Mouse (Mus musculus) neural tube, embryonic 13.5 days (tissue): Measurements from ENCODE around the gene Speer4b. TPM values are rescaled to one million over a fixed set of nuclear protein-coding genes. Genes with fewer than 3 reads are reported as not detected.
"Not testable (repeated sequence)": the region's sequence is repeated elsewhere in the genome, so short reads cannot be mapped to it uniquely, and the experiment has no call there.

Experiments used
- ATAC-seq: fragments of 200-750 bp; cut with Nextera tagmentation; 2 replicates; pipeline ENCODE4 v1.8.0; 2017; ENCODE audit warnings: low read depth, mild to moderate bottlenecking, moderate TSS enrichment, moderate library complexity
- H3K27ac ChIP-seq: fragments of 300-500 bp; sonication (generic); replicated peaks from 2 replicates; pipeline ENCODE4 v1.5.1; 2015; ENCODE audit warnings: moderate library complexity, mild to moderate bottlenecking, inconsistent platforms
- H3K27me3 ChIP-seq: fragments of 300-500 bp; sonication (generic); 2 replicates; pipeline ENCODE4 v1.6.1; 2015; ENCODE audit warnings: mild to moderate bottlenecking, inconsistent platforms
- H3K36me3 ChIP-seq: fragments of 300-500 bp; sonication (generic); 2 replicates; pipeline ENCODE4 v1.6.1; 2015; ENCODE audit warnings: mild to moderate bottlenecking, inconsistent platforms
- H3K4me1 ChIP-seq: fragments of 300-500 bp; sonication (generic); replicated peaks from 2 replicates; pipeline ENCODE4 v1.6.1; 2015; ENCODE audit warnings: inconsistent platforms
- H3K4me2 ChIP-seq: fragments of 300-500 bp; sonication (generic); 2 replicates; pipeline ENCODE4 v1.6.1; 2015; ENCODE audit warnings: inconsistent platforms, mild to moderate bottlenecking, moderate library complexity
- H3K4me3 ChIP-seq: fragments of 300-500 bp; sonication (generic); 2 replicates; pipeline ENCODE4 v1.5.1; 2015; ENCODE audit warnings: mild to moderate bottlenecking, inconsistent platforms
- H3K9ac ChIP-seq: fragments of 300-500 bp; sonication (generic); 2 replicates; pipeline ENCODE4 v1.6.1; 2015; ENCODE audit warnings: moderate library complexity, mild to moderate bottlenecking, inconsistent platforms
- H3K9me3 ChIP-seq: fragments of 300-500 bp; sonication (generic); 2 replicates; pipeline ENCODE4 v1.6.1; 2016; ENCODE audit warnings: inconsistent platforms
- WGBS: fragments of 180-500 bp; shearing (Covaris S2); methylation state at CpG from one replicate; pipeline ENCODE4 v1.1.7; 2015; 5-methylcytosine and 5-hydroxymethylcytosine counted together
- polyA plus RNA-seq: library from polyadenylated mRNA; unstranded; fragments of >200 nt; fragmentation: Nextera tagmentation; extraction: Ambion mirVana; gene quantifications from 2 replicates; pipeline ENCODE4 v1.2.1, GENCODE M21; 2015

Gene Speer4b
- polyA plus RNA-seq, result 0.50 TPM in 1 of 2 replicates, not detected in the other

- not testable (repeated sequence) for H3K27me3 ChIP-seq, ATAC-seq, H3K4me1 ChIP-seq, H3K9me3 ChIP-seq, H3K9ac ChIP-seq, H3K27ac ChIP-seq, H3K4me2 ChIP-seq, H3K4me3 ChIP-seq, H3K36me3 ChIP-seq
- 61% methylated on average over 1 of the region's 1 CpGs for WGBS
Measured at GRCm38 (mm10) chr5:27501338-27501737, at the start of gene Speer4b. Gene Speer4b, minus strand, starts transcription at chr5:27501438.

- WGBS, result 88% methylated on average over 4 of the region's 4 CpGs
- no peaks in the 10 kb centered on the region for H3K27me3 ChIP-seq
- no peak overlapping the region for H3K27ac ChIP-seq
- H3K4me2 ChIP-seq, result no peak overlapping the region
- H3K4me3 ChIP-seq, result no peak overlapping the region
- H3K4me1 ChIP-seq, result no peaks in the 10 kb centered on the region
- no peaks in the 10 kb centered on the region for H3K9me3 ChIP-seq
- no peaks in the 10 kb centered on the region for H3K36me3 ChIP-seq
- ATAC-seq, result no peak
- H3K9ac ChIP-seq, result no peak overlapping the region
Measured at GRCm38 (mm10) chr5:27549291-27549690, 48.1 kb upstream of the Speer4b start.

- H3K9me3 ChIP-seq, result no peaks in the 10 kb centered on the region
- ATAC-seq, result peak; percentile 67
- no peak overlapping the region for H3K9ac ChIP-seq
- H3K4me2 ChIP-seq, result no peak overlapping the region
- no peaks in the 10 kb centered on the region for H3K4me1 ChIP-seq
- H3K27ac ChIP-seq, result no peak overlapping the region
- H3K36me3 ChIP-seq, result no peaks in the 10 kb centered on the region
- H3K4me3 ChIP-seq, result no peak overlapping the region
- H3K27me3 ChIP-seq, result no peaks in the 10 kb centered on the region
- WGBS, result 27% methylated on average over 2 of the region's 2 CpGs
Measured at GRCm38 (mm10) chr5:27544816-27545270, 43.6 kb upstream of the Speer4b start.

- no peak overlapping the region for H3K4me2 ChIP-seq
- WGBS, result 85% methylated on average over 1 of the region's 1 CpGs
- no peaks in the 10 kb centered on the region for H3K27me3 ChIP-seq
- no peak for ATAC-seq
- no peak overlapping the region for H3K27ac ChIP-seq
- no peaks in the 10 kb centered on the region for H3K4me1 ChIP-seq
- no peaks in the 10 kb centered on the region for H3K9me3 ChIP-seq
- H3K36me3 ChIP-seq, result no peaks in the 10 kb centered on the region
- H3K4me3 ChIP-seq, result no peak overlapping the region
- H3K9ac ChIP-seq, result no peak overlapping the region
Measured at GRCm38 (mm10) chr5:27526906-27527305, 25.7 kb upstream of the Speer4b start.

GRCm38 (mm10) chr5:27518716-27519115 lies 17.5 kb upstream of the Speer4b start:
- peaks cover 3% of the 10 kb centered on the region; the same call in 1 of the 2 replicates for H3K4me1 ChIP-seq
- no peaks in the 10 kb centered on the region for H3K27me3 ChIP-seq
- H3K9me3 ChIP-seq, result no peaks in the 10 kb centered on the region
- no peak overlapping the region for H3K4me3 ChIP-seq
- no peak overlapping the region for H3K27ac ChIP-seq
- no peak overlapping the region for H3K4me2 ChIP-seq
- no peak overlapping the region for H3K9ac ChIP-seq
- H3K36me3 ChIP-seq, result no peaks in the 10 kb centered on the region
- no peak for ATAC-seq

- H3K4me3 ChIP-seq, result no peak overlapping the region
- no peaks in the 10 kb centered on the region for H3K36me3 ChIP-seq
- 62% methylated on average over 4 of the region's 4 CpGs for WGBS
- ATAC-seq, result peak; percentile 59; the same call in 1 of the 2 replicates
- 0 out of 2 replicates have a peak overlapping the region, but pooled peaks have one; percentile 9 for H3K27ac ChIP-seq
- no peak overlapping the region for H3K9ac ChIP-seq
- 0 out of 2 replicates have a peak, but pooled peaks cover 10% of the 10 kb centered on the region for H3K4me1 ChIP-seq
- no peak overlapping the region for H3K4me2 ChIP-seq
- no peaks in the 10 kb centered on the region for H3K27me3 ChIP-seq
- no peaks in the 10 kb centered on the region for H3K9me3 ChIP-seq
Measured at GRCm38 (mm10) chr5:27490942-27491341, 10.3 kb downstream of the Speer4b start.

GRCm38 (mm10) chr5:27486138-27486537 lies 15.1 kb downstream of the Speer4b start:
- Histone ChIP-seq H3K4me2 (no peak overlapping the region), H3K4me3 (no peak overlapping the region), H3K9me3 (no peaks in the 10 kb centered on the region), H3K27ac (peak overlapping the region; percentile 23; the same call in 1 of the 2 replicates), H3K27me3 (no peaks in the 10 kb centered on the region), H3K36me3 (no peaks in the 10 kb centered on the region), H3K4me1 (0 out of 2 replicates have a peak, but pooled peaks cover 13% of the 10 kb centered on the region), H3K9ac (no peak overlapping the region)
- 48% methylated on average over 1 of the region's 1 CpGs for WGBS
- peak; percentile 62 for ATAC-seq

GRCm38 (mm10) chr5:27481706-27482105 lies 19.5 kb downstream of the Speer4b start:
- no peaks in the 10 kb centered on the region for H3K9me3 ChIP-seq
- H3K4me2 ChIP-seq, result no peak overlapping the region
- H3K27ac ChIP-seq, result no peak overlapping the region
- no peaks in the 10 kb centered on the region for H3K36me3 ChIP-seq
- no peak overlapping the region for H3K4me3 ChIP-seq
- 0 out of 2 replicates have a peak, but pooled peaks cover 15% of the 10 kb centered on the region for H3K4me1 ChIP-seq
- WGBS, result 82% methylated on average over 2 of the region's 2 CpGs
- no peak for ATAC-seq
- no peaks in the 10 kb centered on the region for H3K27me3 ChIP-seq
- H3K9ac ChIP-seq, result no peak overlapping the region

- no peak overlapping the region for H3K27ac ChIP-seq
- no peak for ATAC-seq
- H3K27me3 ChIP-seq, result no peaks in the 10 kb centered on the region
- H3K9me3 ChIP-seq, result no peaks in the 10 kb centered on the region
- no peak overlapping the region for H3K4me3 ChIP-seq
- H3K36me3 ChIP-seq, result peaks cover 13% of the 10 kb centered on the region; the same call in 1 of the 2 replicates
- H3K4me1 ChIP-seq, result 0 out of 2 replicates have a peak, but pooled peaks cover 9% of the 10 kb centered on the region
- 83% methylated on average over 4 of the region's 4 CpGs for WGBS
- no peak overlapping the region for H3K4me2 ChIP-seq
- no peak overlapping the region for H3K9ac ChIP-seq
Measured at GRCm38 (mm10) chr5:27474964-27475465, 26.2 kb downstream of the Speer4b start.

- H3K36me3 ChIP-seq, result no peaks in the 10 kb centered on the region
- no peaks in the 10 kb centered on the region for H3K4me1 ChIP-seq
- no peak overlapping the region for H3K4me2 ChIP-seq
- H3K4me3 ChIP-seq, result no peak overlapping the region
- no peak for ATAC-seq
- H3K27me3 ChIP-seq, result no peaks in the 10 kb centered on the region
- no peaks in the 10 kb centered on the region for H3K9me3 ChIP-seq
- H3K27ac ChIP-seq, result no peak overlapping the region
- no peak overlapping the region for H3K9ac ChIP-seq
- WGBS, result 56% methylated on average over 1 of the region's 1 CpGs
Measured at GRCm38 (mm10) chr5:27457686-27458085, 43.6 kb downstream of the Speer4b start.

- H3K9ac ChIP-seq, result no peak overlapping the region
- no peak for ATAC-seq
- no peaks in the 10 kb centered on the region for H3K27me3 ChIP-seq
- no peak overlapping the region for H3K27ac ChIP-seq
- H3K4me2 ChIP-seq, result no peak overlapping the region
- no peaks in the 10 kb centered on the region for H3K36me3 ChIP-seq
- H3K4me3 ChIP-seq, result no peak overlapping the region
- WGBS, result 82% methylated on average over 1 of the region's 1 CpGs
- no peaks in the 10 kb centered on the region for H3K9me3 ChIP-seq
- no peaks in the 10 kb centered on the region for H3K4me1 ChIP-seq
Measured at GRCm38 (mm10) chr5:27456981-27457380, 44.3 kb downstream of the Speer4b start.

- Histone ChIP-seq H3K27ac (no peak overlapping the region), H3K9ac (no peak overlapping the region), H3K4me2 (no peak overlapping the region), H3K4me3 (no peak overlapping the region), H3K27me3 (no peaks in the 10 kb centered on the region), H3K36me3 (no peaks in the 10 kb centered on the region), H3K9me3 (no peaks in the 10 kb centered on the region), H3K4me1 (no peaks in the 10 kb centered on the region)
- ATAC-seq, result no peak
- 88% methylated on average over 3 of the region's 3 CpGs for WGBS
Measured at GRCm38 (mm10) chr5:27454386-27454785, 46.9 kb downstream of the Speer4b start.
